Mouse (Mus musculus) forebrain, embryonic 14.5 days (tissue): ENCODE results near the gene Ccnl1. TPM values are rescaled to one million over a fixed set of nuclear protein-coding genes. Genes with fewer than 3 reads are reported as not detected.
A peak's percentile ranks its signal among the peaks of the same experiment; 100 is the strongest.

Experiments
- ATAC-seq: fragments of 200-750 bp; cut with Nextera tagmentation; 2 replicates; pipeline ENCODE4 v1.8.0; 2017; ENCODE audit warnings: mild to moderate bottlenecking, moderate library complexity
- DNase-seq: peaks from one replicate; pipeline ENCODE4 v3.0.0-alpha.2; 2015; ENCODE audit warnings: low spot score
- H3K27ac ChIP-seq: fragments of 300-500 bp; sonication (generic); 2 replicates; pipeline ENCODE4 v1.5.1; 2014; ENCODE audit warnings: low read depth, mild to moderate bottlenecking, control low read depth, low read length, moderate library complexity
- H3K27me3 ChIP-seq: fragments of 300-500 bp; sonication (generic); replicated peaks from 2 replicates; pipeline ENCODE4 v1.6.1; 2014; ENCODE audit warnings: low read length, control low read depth, mixed read lengths; ENCODE audit not compliant: control insufficient read depth, insufficient read depth
- H3K36me3 ChIP-seq: fragments of 300-500 bp; sonication (generic); 2 replicates; pipeline ENCODE4 v1.6.1; 2014; ENCODE audit warnings: low read length, control low read depth; ENCODE audit not compliant: control insufficient read depth, insufficient read depth
- H3K4me1 ChIP-seq: fragments of 300-500 bp; sonication (generic); 2 replicates; pipeline ENCODE4 v1.6.1; 2014; ENCODE audit warnings: antibody characterized with exemption, low read length, control low read depth; ENCODE audit not compliant: control insufficient read depth, insufficient read depth
- H3K4me2 ChIP-seq: fragments of 300-500 bp; sonication (generic); 2 replicates; pipeline ENCODE4 v1.6.1; 2014; ENCODE audit warnings: mild to moderate bottlenecking, control low read depth, low read length
- H3K4me3 ChIP-seq: fragments of 300-500 bp; sonication (generic); 2 replicates; pipeline ENCODE4 v1.5.1; 2014; ENCODE audit warnings: low read depth, low read length, control low read depth
- H3K9ac ChIP-seq: fragments of 300-500 bp; sonication (generic); 2 replicates; pipeline ENCODE4 v1.6.1; 2014; ENCODE audit warnings: mild to moderate bottlenecking, low read length, control low read depth, moderate library complexity
- H3K9me3 ChIP-seq: fragments of 300-500 bp; sonication (generic); replicated peaks from 2 replicates; pipeline ENCODE4 v1.6.1; 2016; ENCODE audit warnings: low read length, control low read depth, mixed read lengths; ENCODE audit not compliant: control insufficient read depth
- WGBS: fragments of 180-500 bp; shearing (Covaris S2); extraction: QIAGEN DNeasy Blood & Tissue Kit; methylation state at CpG from one replicate; pipeline ENCODE4 v1.1.7; 2014; 5-methylcytosine and 5-hydroxymethylcytosine counted together
- polyA plus RNA-seq: library from polyadenylated mRNA; unstranded; fragments of >200 nt; fragmentation: Nextera tagmentation; extraction: Ambion mirVana; gene quantifications from 2 replicates; pipeline ENCODE4 v1.2.1, GENCODE M21; 2014

Ccnl1 gene
- polyA plus RNA-seq, 1 experiment from 2014 or later = 76.6 TPM

GRCm38 (mm10) chr3:65921671-65922070 is 36.4 kb downstream of the Ccnl1 start:
- DNase-seq (no peak), ATAC-seq (no peak)
- Histone ChIP-seq H3K36me3 (no peaks in the 10 kb centered on the region), H3K4me2 (no peak overlapping the region), H3K9me3 (no peaks in the 10 kb centered on the region), H3K4me1 (no peaks in the 10 kb centered on the region), H3K4me3 (no peak overlapping the region), H3K27me3 (no peaks in the 10 kb centered on the region), H3K9ac (no peak overlapping the region), H3K27ac (no peak overlapping the region)
- WGBS = 100% methylated on average over 1 of the region's 1 CpGs

GRCm38 (mm10) chr3:65919016-65919415 is 39.0 kb downstream of the Ccnl1 start:
- H3K4me3 ChIP-seq = no peak overlapping the region
- no peaks in the 10 kb centered on the region for H3K36me3 ChIP-seq
- no peak overlapping the region for H3K4me2 ChIP-seq
- WGBS = 95% methylated on average over 2 of the region's 2 CpGs
- H3K27ac ChIP-seq = no peak overlapping the region
- H3K9me3 ChIP-seq = no peaks in the 10 kb centered on the region
- no peaks in the 10 kb centered on the region for H3K4me1 ChIP-seq
- no peaks in the 10 kb centered on the region for H3K27me3 ChIP-seq
- DNase-seq (no peak), ATAC-seq (no peak)
- H3K9ac ChIP-seq = no peak overlapping the region

- no peaks in the 10 kb centered on the region for H3K36me3 ChIP-seq
- H3K4me3 ChIP-seq = no peak overlapping the region
- DNase-seq = no peak
- no peaks in the 10 kb centered on the region for H3K4me1 ChIP-seq
- no peak for ATAC-seq
- no peak overlapping the region for H3K4me2 ChIP-seq
- H3K27ac ChIP-seq = no peak overlapping the region
- H3K9ac ChIP-seq = no peak overlapping the region
- no peaks in the 10 kb centered on the region for H3K27me3 ChIP-seq
- no peaks in the 10 kb centered on the region for H3K9me3 ChIP-seq
- WGBS = 79% methylated on average over 4 of the region's 4 CpGs
These were observed 45.1 kb downstream of the Ccnl1 start for GRCm38 (mm10) chr3:65912928-65913327.

GRCm38 (mm10) chr3:65912217-65912616 is 45.8 kb downstream of the Ccnl1 start:
- H3K9me3 ChIP-seq = no peaks in the 10 kb centered on the region
- H3K4me3 ChIP-seq = no peak overlapping the region
- H3K9ac ChIP-seq = no peak overlapping the region
- H3K27ac ChIP-seq = no peak overlapping the region
- no peak for ATAC-seq
- H3K4me2 ChIP-seq = no peak overlapping the region
- WGBS = 76% methylated on average over 11 of the region's 11 CpGs
- no peak for DNase-seq
- H3K36me3 ChIP-seq = no peaks in the 10 kb centered on the region
- H3K27me3 ChIP-seq = no peaks in the 10 kb centered on the region
- H3K4me1 ChIP-seq = no peaks in the 10 kb centered on the region

- Histone ChIP-seq H3K9me3 (no peaks in the 10 kb centered on the region), H3K36me3 (no peaks in the 10 kb centered on the region), H3K27ac (no peak overlapping the region), H3K4me3 (no peak overlapping the region), H3K27me3 (no peaks in the 10 kb centered on the region), H3K9ac (no peak overlapping the region), H3K4me1 (no peaks in the 10 kb centered on the region), H3K4me2 (no peak overlapping the region)
- DNase-seq (no peak), ATAC-seq (no peak)
- 84% methylated on average over 3 of the region's 3 CpGs for WGBS
These were observed 46.8 kb downstream of the Ccnl1 start for GRCm38 (mm10) chr3:65911265-65911664.

- no peak for ATAC-seq
These were observed 48.6 kb downstream of the Ccnl1 start for GRCm38 (mm10) chr3:65909454-65909853.

GRCm38 (mm10) chr3:65907536-65907935 is 50.5 kb downstream of the Ccnl1 start:
- H3K27ac ChIP-seq = no peak overlapping the region
- H3K4me2 ChIP-seq = no peak overlapping the region
- ATAC-seq = no peak
- no peaks in the 10 kb centered on the region for H3K4me1 ChIP-seq
- no peaks in the 10 kb centered on the region for H3K36me3 ChIP-seq
- no peaks in the 10 kb centered on the region for H3K27me3 ChIP-seq
- no peak overlapping the region for H3K4me3 ChIP-seq
- H3K9me3 ChIP-seq = no peaks in the 10 kb centered on the region
- no peak for DNase-seq
- H3K9ac ChIP-seq = no peak overlapping the region
- 96% methylated on average over 4 of the region's 4 CpGs for WGBS

More at GRCm38 (mm10) chr3:65909454-65909853, 48.6 kb downstream of the Ccnl1 start:
- 85% methylated on average over 2 of the region's 2 CpGs for WGBS
- Histone ChIP-seq H3K27me3 (no peaks in the 10 kb centered on the region), H3K4me1 (no peaks in the 10 kb centered on the region), H3K4me3 (no peak overlapping the region), H3K9ac (no peak overlapping the region), H3K36me3 (no peaks in the 10 kb centered on the region), H3K27ac (no peak overlapping the region), H3K9me3 (no peaks in the 10 kb centered on the region), H3K4me2 (no peak overlapping the region)
- DNase-seq = no peak

- WGBS = 51% methylated on average over 7 of the region's 7 CpGs
- H3K27me3 ChIP-seq = no peaks in the 10 kb centered on the region
- no peak overlapping the region for H3K27ac ChIP-seq
- no peaks in the 10 kb centered on the region for H3K9me3 ChIP-seq
- no peaks in the 10 kb centered on the region for H3K36me3 ChIP-seq
- no peak overlapping the region for H3K4me2 ChIP-seq
- H3K4me1 ChIP-seq = no peaks in the 10 kb centered on the region
- ATAC-seq (no peak), DNase-seq (peak; percentile 6)
- H3K9ac ChIP-seq = no peak overlapping the region
- H3K4me3 ChIP-seq = no peak overlapping the region
These were observed 52.5 kb downstream of the Ccnl1 start for GRCm38 (mm10) chr3:65905281-65906169.

GRCm38 (mm10) chr3:65904711-65905110 is 53.3 kb downstream of the Ccnl1 start:
- 28% methylated on average over 6 of the region's 6 CpGs for WGBS
- H3K9ac ChIP-seq = no peak overlapping the region
- no peaks in the 10 kb centered on the region for H3K27me3 ChIP-seq
- H3K4me1 ChIP-seq = no peaks in the 10 kb centered on the region
- ATAC-seq (no peak), DNase-seq (no peak)
- no peak overlapping the region for H3K27ac ChIP-seq
- no peak overlapping the region for H3K4me3 ChIP-seq
- no peak overlapping the region for H3K4me2 ChIP-seq
- H3K36me3 ChIP-seq = no peaks in the 10 kb centered on the region
- H3K9me3 ChIP-seq = no peaks in the 10 kb centered on the region
